Comparison of ENCODE assay signal across 13 mouse cellular contexts in the genomic region with DNA sequence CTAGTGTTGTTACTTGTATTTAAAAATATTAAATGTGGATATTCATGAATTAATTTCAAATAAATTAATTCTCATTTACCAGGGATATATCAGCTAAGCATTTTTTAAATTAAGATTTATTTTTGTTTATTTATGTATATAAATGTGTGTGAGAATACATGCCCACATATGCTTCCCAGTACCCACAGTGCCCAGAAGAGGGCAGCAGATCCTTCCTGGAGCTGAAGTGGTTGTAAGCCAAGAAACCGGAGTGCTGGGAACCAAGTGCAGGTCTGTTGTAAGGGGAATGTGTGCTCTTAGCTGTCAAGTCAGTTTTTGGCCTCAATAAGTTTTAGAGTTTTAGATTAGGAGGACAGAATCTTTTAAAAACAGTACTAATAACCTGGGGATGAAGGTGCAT.
DNase-seq lines count a peak whose midpoint lies in the region; TF ChIP-seq lines count a peak whose summit lies in the region.
"Had no signal": no experiment of that assay in that cellular context is flagged by ENCODE, and none has a peak within 500 bp of the region (broad histone marks: within the 10 kb centered on the region; RNA-seq: fewer than 3 reads in every experiment).

No protein-coding gene starts in this region.

- no peak for TF ChIP-seq EP300 in MEL (IDR thresholded peaks at IDR 0.05; ENCODE audit: low read depth in 1 of 2, low read length in 2 of 2)

- 97% methylated on average over 1 of the region's 1 CpGs for WGBS in kidney, adult 2 months
- 100% methylated on average over 1 of the region's 1 CpGs for WGBS in spleen, adult 2 months
- WGBS in small intestine, adult 2 months = 98% methylated on average over 1 of the region's 1 CpGs

- no peaks in the 10 kb centered on the region for H3K27me3 ChIP-seq in kidney, adult 2 months (replicated peaks; ENCODE audit: control insufficient read depth, insufficient read depth, low read length)
- H3K27me3 ChIP-seq in spleen, adult 2 months (ENCODE audit: control insufficient read depth, insufficient read depth, low read length) = no peaks in the 10 kb centered on the region
- H3K27me3 ChIP-seq in MEL (ENCODE audit: control insufficient read depth in 1 of 2, insufficient read depth in 2 of 2, low read length in 2 of 2) = no peaks in the 10 kb centered on the region
- H3K27me3 ChIP-seq in small intestine, adult 2 months (ENCODE audit: control insufficient read depth, insufficient read depth, low read length) = no peaks in the 10 kb centered on the region
- H3K27me3 ChIP-seq: forebrain, embryonic 13.5 days; liver, embryonic 15.5 days had no signal

- H3K79me2 ChIP-seq in MEL (ENCODE audit: control insufficient read depth, insufficient read depth, low read length, poor library complexity) = no peaks in the 10 kb centered on the region

- H3K36me3 ChIP-seq in kidney, adult 2 months (ENCODE audit: control insufficient read depth, insufficient read depth, low read length) = no peaks in the 10 kb centered on the region
- no peaks in the 10 kb centered on the region; the same call in 1 of the 2 replicates for H3K36me3 ChIP-seq in spleen, adult 2 months (ENCODE audit: control insufficient read depth, insufficient read depth, low read length)
- H3K36me3 ChIP-seq in MEL (ENCODE audit: control insufficient read depth in 1 of 2, insufficient read depth in 2 of 2, low read length in 2 of 2) = peaks cover 0 to 12% of the 10 kb centered on the region in 2 experiments; a peak in 2 of 4 replicates
- no peaks in the 10 kb centered on the region for H3K36me3 ChIP-seq in small intestine, adult 2 months (ENCODE audit: control insufficient read depth, insufficient read depth, low read length)
- H3K36me3 ChIP-seq: liver, embryonic 15.5 days had no signal

- peaks cover 15% of the 10 kb centered on the region; the same call in 1 of the 2 replicates for H3K4me1 ChIP-seq in kidney, adult 2 months (ENCODE audit: control insufficient read depth, insufficient read depth, low read length)
- H3K4me1 ChIP-seq in spleen, adult 2 months (ENCODE audit: control insufficient read depth, insufficient read depth, insufficient read length) = no peaks in the 10 kb centered on the region
- H3K4me1 ChIP-seq in MEL (ENCODE audit: control insufficient read depth in 1 of 2, insufficient read depth in 2 of 2, low read length in 2 of 2) = peaks cover 7 to 13% of the 10 kb centered on the region in 2 experiments
- peaks cover 8% of the 10 kb centered on the region; the same call in 1 of the 2 replicates for H3K4me1 ChIP-seq in small intestine, adult 2 months (ENCODE audit: control insufficient read depth, insufficient read depth, insufficient read length, low read length)

- no peak overlapping the region; the same call in 1 of the 2 replicates for H3K27ac ChIP-seq in kidney, adult 2 months (ENCODE audit: insufficient read depth, low read depth, low read length)
- H3K27ac ChIP-seq in spleen, adult 2 months (ENCODE audit: insufficient read depth, low read length) = no peak overlapping the region
- no peak overlapping the region for H3K27ac ChIP-seq in MEL (ENCODE audit: control insufficient read depth, low read depth, low read length)
- H3K27ac ChIP-seq in small intestine, adult 2 months (ENCODE audit: insufficient read depth, low read depth, low read length) = no peak overlapping the region
- H3K27ac ChIP-seq: forebrain, embryonic 13.5 days; liver, embryonic 15.5 days had no signal

- no peaks in the 10 kb centered on the region for H3K9me3 ChIP-seq in MEL (replicated peaks; ENCODE audit: insufficient read depth, low read length)
- H3K9me3 ChIP-seq: forebrain, embryonic 13.5 days; liver, embryonic 15.5 days had no signal

- H3K4me3 ChIP-seq in kidney, adult 2 months (ENCODE audit: insufficient read depth, low read depth, low read length) = no peak overlapping the region
- no peak overlapping the region for H3K4me3 ChIP-seq in spleen, adult 2 months (ENCODE audit: extremely low read depth, insufficient read depth, insufficient read length)
- no peak overlapping the region for H3K4me3 ChIP-seq in MEL (ENCODE audit: control insufficient read depth in 1 of 2, insufficient read depth in 1 of 2, low read depth in 2 of 2, low read length in 2 of 2)
- H3K4me3 ChIP-seq in small intestine, adult 2 months (ENCODE audit: low read depth, low read length) = no peak overlapping the region
- H3K4me3 ChIP-seq: forebrain, embryonic 13.5 days; liver, embryonic 15.5 days had no signal

- peak; percentile 37 for TF ChIP-seq RAD21 in MEL (IDR thresholded peaks at IDR 0.05; ENCODE audit: low read depth, low read length)

- 0 out of 2 replicates have a peak, but pooled peaks have one; percentile 24 for TF ChIP-seq CTCF in kidney, adult 2 months (conservative IDR thresholded peaks at IDR 0.05; ENCODE audit: insufficient read depth, insufficient read length, low read depth, low read length)
- TF ChIP-seq CTCF in spleen, adult 2 months (IDR thresholded peaks at IDR 0.05; ENCODE audit: extremely low read depth, insufficient read depth, insufficient read length, insufficient replicate concordance) = 0 out of 2 replicates have a peak, but pooled peaks have one; percentile 0
- TF ChIP-seq CTCF in MEL (IDR thresholded peaks at IDR 0.05 in 2 of 3, conservative IDR thresholded peaks at IDR 0.05 in 1 of 3; ENCODE audit: control insufficient read depth in 1 of 3, insufficient read depth in 1 of 3, low read depth in 2 of 3, low read length in 3 of 3, poor library complexity in 1 of 3, severe bottlenecking in 1 of 3) = peak; percentile 48 to 64 (median 54)
- TF ChIP-seq CTCF in small intestine, adult 2 months (IDR thresholded peaks at IDR 0.05; ENCODE audit: extremely low read depth, insufficient read length, insufficient replicate concordance, low read depth, low read length) = peak; percentile 35; the same call in 1 of the 2 replicates

- H3K9ac ChIP-seq in MEL (ENCODE audit: control insufficient read depth, low read depth, low read length, poor library complexity, severe bottlenecking) = no peak overlapping the region
- H3K9ac ChIP-seq: forebrain, embryonic 13.5 days; liver, embryonic 15.5 days had no signal

- TF ChIP-seq POLR2A in kidney, adult 2 months (IDR thresholded peaks at IDR 0.05; ENCODE audit: low read depth, low read length) = no peak
- no peak for TF ChIP-seq POLR2A in spleen, adult 2 months (IDR thresholded peaks at IDR 0.05; ENCODE audit: low read depth, low read length)
- TF ChIP-seq POLR2A in MEL (IDR thresholded peaks at IDR 0.05; ENCODE audit: control insufficient read depth in 1 of 2, insufficient read depth in 1 of 2, low read depth in 1 of 2, low read length in 2 of 2, poor library complexity in 1 of 2) = no peak
- no peak for TF ChIP-seq POLR2A in small intestine, adult 2 months (IDR thresholded peaks at IDR 0.05; ENCODE audit: low read depth, low read length)

- DNase-seq in kidney, adult 2 months = no peak
- no peak for DNase-seq in kidney, adult 18-20 months
- no peak for DNase-seq in spleen, adult 2 months (ENCODE audit: low read depth in 1 of 2, low spot score in 2 of 2)
- DNase-seq in spleen, postnatal 4 days (ENCODE audit: low spot score in 2 of 2) = no peak
- DNase-seq in MEL (ENCODE audit: low read depth, low spot score) = peak; percentile 48
- no peak for DNase-seq in urinary bladder, adult 18-20 months (ENCODE audit: low spot score in 2 of 2)
- DNase-seq: adrenal gland, postnatal 25 days; cerebellum, adult 18-20 months; gastrocnemius, postnatal 10 days; kidney, postnatal 25 days had no signal

TF ChIP-seq in MEL, 35 proteins besides CTCF, POLR2A, EP300 and RAD21:
- no peak for TF ChIP-seq SIN3A (IDR thresholded peaks at IDR 0.05; ENCODE audit: low read length)
- TF ChIP-seq SMC3 (IDR thresholded peaks at IDR 0.05; ENCODE audit: low read depth, low read length) = peak; percentile 37; the same call in 1 of the 2 replicates
- TF ChIP-seq RCOR1 (IDR thresholded peaks at IDR 0.05; ENCODE audit: low read depth, low read length) = no peak

Comparison
In these comparisons a context has a peak if more than half of its experiments do, and no peak if none do; other contexts are left out.
1. CTCF ChIP-seq: peak in every context shown above with its lines; median percentile 54 in MEL; 35 in small intestine, adult 2 months; 24 in kidney, adult 2 months; 0 in spleen, adult 2 months.